10 mouse cellular contexts compared by ENCODE assay signal in genomic region chrX:71963275-71963912, GRCm38 (mm10). TPM values are rescaled to one million over a fixed set of nuclear protein-coding genes. Genes with fewer than 3 reads are reported as not detected.
DNase-seq lines count a peak whose midpoint lies in the region; ATAC-seq lines count a peak whose summit lies in the region.
"Had no signal": no experiment of that assay in that cellular context is flagged by ENCODE, and none has a peak within 500 bp of the region (broad histone marks: within the 10 kb centered on the region; RNA-seq: fewer than 3 reads in every experiment).

No protein-coding gene starts in this region.

- peak overlapping the region; percentile 54 for H3K9ac ChIP-seq in kidney, embryonic 15.5 days
- peak overlapping the region; percentile 43 for H3K9ac ChIP-seq in embryonic facial prominence, embryonic 11.5 days (replicated peaks; ENCODE audit: low read length)
- H3K9ac ChIP-seq in hindbrain, embryonic 13.5 days, result peak overlapping the region; percentile 80
- H3K9ac ChIP-seq in midbrain, embryonic 15.5 days, result peak overlapping the region; percentile 65

- no peaks in the 10 kb centered on the region for H3K9me3 ChIP-seq in kidney, embryonic 15.5 days (replicated peaks)
- no peaks in the 10 kb centered on the region for H3K9me3 ChIP-seq in embryonic facial prominence, embryonic 11.5 days (replicated peaks; ENCODE audit: control insufficient read depth, low read length)
- H3K9me3 ChIP-seq in hindbrain, embryonic 13.5 days, result no peaks in the 10 kb centered on the region
- H3K9me3 ChIP-seq in midbrain, embryonic 15.5 days, result no peaks in the 10 kb centered on the region

- H3K27ac ChIP-seq in kidney, embryonic 15.5 days, result no peak overlapping the region
- no peak overlapping the region for H3K27ac ChIP-seq in embryonic facial prominence, embryonic 11.5 days (replicated peaks; ENCODE audit: low read depth, low read length)
- peak overlapping the region; percentile 76 for H3K27ac ChIP-seq in hindbrain, embryonic 13.5 days
- H3K27ac ChIP-seq in midbrain, embryonic 15.5 days, result peak overlapping the region; percentile 79

- H3K4me1 ChIP-seq in kidney, embryonic 15.5 days, result 0 out of 2 replicates have a peak, but pooled peaks cover 5% of the 10 kb centered on the region
- no peaks in the 10 kb centered on the region for H3K4me1 ChIP-seq in embryonic facial prominence, embryonic 11.5 days (ENCODE audit: control insufficient read depth, insufficient read depth, low read length)
- peaks cover 9% of the 10 kb centered on the region for H3K4me1 ChIP-seq in hindbrain, embryonic 13.5 days (replicated peaks)
- no peaks in the 10 kb centered on the region for H3K4me1 ChIP-seq in midbrain, embryonic 15.5 days
- H3K4me1 ChIP-seq: megakaryocyte, embryonic 14.5 days had no signal

- DNase-seq in kidney, postnatal 10 days, result no peak
- no peak for DNase-seq in embryonic facial prominence, embryonic 11.5 days (ENCODE audit: low spot score)
- DNase-seq in gastrocnemius, postnatal 10 days, result no peak
- no peak for DNase-seq in layer of hippocampus, adult 9-11 months

- WGBS in kidney, embryonic 15.5 days, result 31% methylated on average over 9 of the region's 9 CpGs
- WGBS in embryonic facial prominence, embryonic 11.5 days, result 40% methylated on average over 9 of the region's 9 CpGs
- 26% methylated on average over 9 of the region's 9 CpGs for WGBS in hindbrain, embryonic 13.5 days
- 33% methylated on average over 9 of the region's 9 CpGs for WGBS in midbrain, embryonic 15.5 days

- ATAC-seq in kidney, embryonic 15.5 days (replicated peaks; ENCODE audit: low FRiP score), result no peak
- ATAC-seq in embryonic facial prominence, embryonic 11.5 days (replicated peaks; ENCODE audit: insufficient number of reproducible peaks, low FRiP score, low TSS enrichment, low read depth), result no peak
- peak; percentile 41 for ATAC-seq in hindbrain, embryonic 13.5 days (ENCODE audit: low FRiP score)
- ATAC-seq in midbrain, embryonic 15.5 days (replicated peaks), result peak; percentile 77
- ATAC-seq in granulocyte monocyte progenitor cell, adult 5-6 weeks (replicated peaks; ENCODE audit: poor library complexity, severe bottlenecking), result no peak

- H3K36me3 ChIP-seq in kidney, embryonic 15.5 days, result no peaks in the 10 kb centered on the region
- H3K36me3 ChIP-seq in embryonic facial prominence, embryonic 11.5 days (replicated peaks; ENCODE audit: control insufficient read depth, insufficient read depth, low read depth, low read length), result no peaks in the 10 kb centered on the region
- H3K36me3 ChIP-seq in hindbrain, embryonic 13.5 days, result peaks cover 9% of the 10 kb centered on the region; the same call in 1 of the 2 replicates
- H3K36me3 ChIP-seq in midbrain, embryonic 15.5 days (replicated peaks), result no peaks in the 10 kb centered on the region

- H3K27me3 ChIP-seq in kidney, embryonic 15.5 days, result peaks cover 15% of the 10 kb centered on the region; the same call in 1 of the 2 replicates
- H3K27me3 ChIP-seq in embryonic facial prominence, embryonic 11.5 days (ENCODE audit: control insufficient read depth, insufficient read depth, low read length), result no peaks in the 10 kb centered on the region; the same call in 1 of the 2 replicates
- H3K27me3 ChIP-seq in hindbrain, embryonic 13.5 days, result no peaks in the 10 kb centered on the region
- H3K27me3 ChIP-seq in midbrain, embryonic 15.5 days (replicated peaks), result no peaks in the 10 kb centered on the region

- H3K4me2 ChIP-seq in kidney, embryonic 15.5 days, result peak overlapping the region; percentile 81
- H3K4me2 ChIP-seq in embryonic facial prominence, embryonic 11.5 days (ENCODE audit: low read depth, low read length), result peak overlapping the region; percentile 67
- H3K4me2 ChIP-seq in hindbrain, embryonic 13.5 days, result peak overlapping the region; percentile 65
- peak overlapping the region; percentile 75 for H3K4me2 ChIP-seq in midbrain, embryonic 15.5 days

- peak overlapping the region; percentile 56 for H3K4me3 ChIP-seq in kidney, embryonic 15.5 days (replicated peaks)
- H3K4me3 ChIP-seq in embryonic facial prominence, embryonic 11.5 days (ENCODE audit: low read depth, low read length), result peak overlapping the region; percentile 43
- H3K4me3 ChIP-seq in hindbrain, embryonic 13.5 days, result peak overlapping the region; percentile 49
- peak overlapping the region; percentile 54 for H3K4me3 ChIP-seq in midbrain, embryonic 15.5 days
- H3K4me3 ChIP-seq: erythroblast, embryonic 14.5 days; megakaryocyte, embryonic 14.5 days had no signal

RNA-seq across cellular contexts. Expression of gene Prrg3, which starts 1.0 kb away (rescaled TPM):
- 11.0 and 11.5 TPM in 2 replicates for polyA plus RNA-seq in kidney, embryonic 15.5 days (2015; fragmentation: Nextera tagmentation; extraction: Ambion mirVana)
- polyA plus RNA-seq in embryonic facial prominence, embryonic 11.5 days (2014; fragmentation: Nextera tagmentation; extraction: Ambion mirVana), result 6.8 and 7.9 TPM in 2 replicates
- 11.2 and 11.8 TPM in 2 replicates for polyA plus RNA-seq in hindbrain, embryonic 13.5 days (2015; fragmentation: Nextera tagmentation; extraction: Ambion mirVana)
- polyA plus RNA-seq in midbrain, embryonic 15.5 days (2015; fragmentation: Nextera tagmentation; extraction: Ambion mirVana), result 16.3 and 17.3 TPM in 2 replicates
- total RNA-seq in granulocyte monocyte progenitor cell, adult 5-6 weeks (2014; fragmentation: Nextera tagmentation), result not detected in 2 replicates
- total RNA-seq in granulocyte monocyte progenitor cell, adult 5-6 weeks (2017), result not detected in 2 replicates
- total RNA-seq in gastrocnemius, postnatal 10 days (2021), result 10 to 100 TPM; 18.1 to 20.4 TPM
- polyA plus RNA-seq: erythroblast, embryonic 14.5 days had no signal

RNA-seq across cellular contexts. Expression of gene Fate1, which starts 9.4 kb away (rescaled TPM):
- not detected in 2 replicates for polyA plus RNA-seq in kidney, embryonic 15.5 days (2015; fragmentation: Nextera tagmentation; extraction: Ambion mirVana)
- not detected in 2 replicates for polyA plus RNA-seq in embryonic facial prominence, embryonic 11.5 days (2014; fragmentation: Nextera tagmentation; extraction: Ambion mirVana)
- not detected in 2 replicates for polyA plus RNA-seq in hindbrain, embryonic 13.5 days (2015; fragmentation: Nextera tagmentation; extraction: Ambion mirVana)
- polyA plus RNA-seq in midbrain, embryonic 15.5 days (2015; fragmentation: Nextera tagmentation; extraction: Ambion mirVana), result 0.21 TPM in 1 of 2 replicates, not detected in the other
- not detected in 2 replicates for total RNA-seq in granulocyte monocyte progenitor cell, adult 5-6 weeks (2014; fragmentation: Nextera tagmentation)
- not detected in 2 replicates for total RNA-seq in granulocyte monocyte progenitor cell, adult 5-6 weeks (2017)
- total RNA-seq in gastrocnemius, postnatal 10 days (2021), result not detected
- polyA plus RNA-seq: erythroblast, embryonic 14.5 days had no signal

RNA-seq across cellular contexts. Expression of gene Cnga2, which starts 28.3 kb away (rescaled TPM):
- polyA plus RNA-seq in kidney, embryonic 15.5 days (2015; fragmentation: Nextera tagmentation; extraction: Ambion mirVana), result 0.09 and 0.17 TPM in 2 replicates
- 0.08 TPM in 1 of 2 replicates, not detected in the other for polyA plus RNA-seq in embryonic facial prominence, embryonic 11.5 days (2014; fragmentation: Nextera tagmentation; extraction: Ambion mirVana)
- 0.10 and 0.12 TPM in 2 replicates for polyA plus RNA-seq in hindbrain, embryonic 13.5 days (2015; fragmentation: Nextera tagmentation; extraction: Ambion mirVana)
- polyA plus RNA-seq in midbrain, embryonic 15.5 days (2015; fragmentation: Nextera tagmentation; extraction: Ambion mirVana), result 0.18 and 0.21 TPM in 2 replicates
- total RNA-seq in granulocyte monocyte progenitor cell, adult 5-6 weeks (2014; fragmentation: Nextera tagmentation), result not detected in 2 replicates
- total RNA-seq in granulocyte monocyte progenitor cell, adult 5-6 weeks (2017), result not detected in 2 replicates
- not detected for total RNA-seq in gastrocnemius, postnatal 10 days (2021)
- polyA plus RNA-seq: erythroblast, embryonic 14.5 days had no signal

RNA-seq across cellular contexts. Expression of gene Gm1141, which starts 42.6 kb away (rescaled TPM):
- polyA plus RNA-seq in kidney, embryonic 15.5 days (2015; fragmentation: Nextera tagmentation; extraction: Ambion mirVana), result 0.10 TPM in 1 of 2 replicates, not detected in the other
- polyA plus RNA-seq in embryonic facial prominence, embryonic 11.5 days (2014; fragmentation: Nextera tagmentation; extraction: Ambion mirVana), result 0.36 and 0.42 TPM in 2 replicates
- 0.19 and 0.36 TPM in 2 replicates for polyA plus RNA-seq in hindbrain, embryonic 13.5 days (2015; fragmentation: Nextera tagmentation; extraction: Ambion mirVana)
- 0.20 and 0.22 TPM in 2 replicates for polyA plus RNA-seq in midbrain, embryonic 15.5 days (2015; fragmentation: Nextera tagmentation; extraction: Ambion mirVana)
- 0.88 TPM in 1 of 2 replicates, not detected in the other for total RNA-seq in granulocyte monocyte progenitor cell, adult 5-6 weeks (2014; fragmentation: Nextera tagmentation)
- total RNA-seq in granulocyte monocyte progenitor cell, adult 5-6 weeks (2017), result not detected in 2 replicates
- total RNA-seq in gastrocnemius, postnatal 10 days (2021), result under 1 TPM in 1 of 2 experiments, not detected in 1; 0.72 TPM
- polyA plus RNA-seq: erythroblast, embryonic 14.5 days had no signal

Comparison
In these comparisons a context has a peak if more than half of its experiments do, and no peak if none do; other contexts are left out.
1. ATAC-seq: peak in hindbrain, embryonic 13.5 days (single experiment) and midbrain, embryonic 15.5 days (single experiment); none in kidney, embryonic 15.5 days (single experiment), embryonic facial prominence, embryonic 11.5 days (single experiment) and granulocyte monocyte progenitor cell, adult 5-6 weeks (single experiment).
2. H3K27ac ChIP-seq: peak in hindbrain, embryonic 13.5 days (single experiment) and midbrain, embryonic 15.5 days (single experiment); none in kidney, embryonic 15.5 days (single experiment) and embryonic facial prominence, embryonic 11.5 days (single experiment).
3. Peak in every context shown above with its lines, with median percentiles within 50 percentile points of each other: H3K4me2 ChIP-seq, H3K4me3 ChIP-seq and H3K9ac ChIP-seq.